Mouse (Mus musculus) embryonic fibroblast, embryonic 13.5 days (primary cell): Measurements from ENCODE around the gene Prok1.

ENCODE experiments used
- CTCF ChIP-seq: IDR thresholded peaks from 2 replicates; pipeline ENCODE4 v1.5.1; 2011; ENCODE audit warnings: mild to moderate bottlenecking, control low read depth, low read length, moderate library complexity, borderline replicate concordance; ENCODE audit not compliant: insufficient read depth
- POLR2A ChIP-seq: IDR thresholded peaks from 2 replicates; pipeline ENCODE4 v1.6.1; 2011; ENCODE audit warnings: low read depth, mild to moderate bottlenecking, control low read depth, low read length, moderate library complexity

DNA sequence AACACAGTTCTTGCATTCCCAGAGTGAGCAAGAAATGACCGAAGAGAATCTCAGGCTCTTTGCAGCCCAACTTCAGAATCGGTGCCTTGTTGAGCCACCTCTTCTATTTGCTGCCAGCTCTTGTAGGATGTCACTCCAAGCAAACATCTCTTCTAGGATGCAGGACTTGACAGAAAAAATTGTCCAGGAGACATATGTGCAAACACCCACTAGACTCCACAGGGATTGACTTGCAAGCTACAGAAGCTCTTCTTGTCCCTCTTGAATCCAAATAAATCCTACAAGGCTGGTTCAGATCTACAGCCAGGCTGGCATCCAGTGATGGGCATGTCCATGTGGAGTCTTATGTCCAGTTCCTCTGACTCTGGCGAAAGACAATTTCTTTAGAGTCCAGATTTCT lies 35.1 kb downstream of the Prok1 start:
- TF ChIP-seq CTCF (no peak), POLR2A (no peak)
